Mouse (Mus musculus) heart, embryonic 16.5 days (tissue): ENCODE data around the gene 1700007K13Rik. TPM values are rescaled to one million over a fixed set of nuclear protein-coding genes. Genes with fewer than 3 reads are reported as not detected.

Experiments
- ATAC-seq: fragments of 200-750 bp; cut with Nextera tagmentation; replicated peaks from 2 replicates; pipeline ENCODE4 v1.8.0; 2017; ENCODE audit warnings: moderate number of reproducible peaks; ENCODE audit not compliant: insufficient read depth, low FRiP score; ENCODE audit errors: extremely low read depth
- H3K27ac ChIP-seq: fragments of 300-500 bp; sonication (generic); 2 replicates; pipeline ENCODE4 v1.5.1; 2014; ENCODE audit warnings: mild to moderate bottlenecking, low read length, control low read depth, moderate library complexity
- H3K27me3 ChIP-seq: fragments of 300-500 bp; sonication (generic); 2 replicates; pipeline ENCODE4 v1.6.1; 2014; ENCODE audit warnings: low read length, mixed read lengths; ENCODE audit not compliant: control insufficient read depth, insufficient read depth
- H3K36me3 ChIP-seq: fragments of 300-500 bp; sonication (generic); 2 replicates; pipeline ENCODE4 v1.6.1; 2014; ENCODE audit not compliant: control insufficient read depth, insufficient read depth
- H3K4me1 ChIP-seq: fragments of 300-500 bp; sonication (generic); 2 replicates; pipeline ENCODE4 v1.6.1; 2014; ENCODE audit warnings: low read length, mixed read lengths; ENCODE audit not compliant: control insufficient read depth, insufficient read depth
- H3K4me2 ChIP-seq: fragments of 300-500 bp; sonication (generic); 2 replicates; pipeline ENCODE4 v1.6.1; 2014; ENCODE audit warnings: low read depth, mild to moderate bottlenecking, control low read depth, low read length
- H3K4me3 ChIP-seq: fragments of 300-500 bp; sonication (generic); 2 replicates; pipeline ENCODE4 v1.5.1; 2014; ENCODE audit warnings: mild to moderate bottlenecking, control low read depth, low read length
- H3K9ac ChIP-seq: fragments of 300-500 bp; sonication (generic); 2 replicates; pipeline ENCODE4 v1.6.1; 2014; ENCODE audit warnings: low read length, control low read depth
- H3K9me3 ChIP-seq: fragments of 300-500 bp; sonication (generic); replicated peaks from 2 replicates; pipeline ENCODE4 v1.6.1; 2016; ENCODE audit warnings: low read length; ENCODE audit not compliant: control insufficient read depth
- whole genome bisulfite sequencing: fragments of 180-500 bp; shearing (Covaris S2); extraction: QIAGEN DNeasy Blood & Tissue Kit; methylation state at CpG from one replicate; pipeline ENCODE4 v1.1.7; 2014; 5-methylcytosine and 5-hydroxymethylcytosine counted together
- polyA plus RNA-seq: library from polyadenylated mRNA; unstranded; fragments of >200 nt; fragmentation: Nextera tagmentation; extraction: Ambion mirVana; gene quantifications from 2 replicates; pipeline ENCODE4 v1.2.1, GENCODE M21; 2015

The 1700007K13Rik gene
- polyA plus RNA-seq, 1 experiment from 2014 or later, result 0.71 TPM

DNA sequence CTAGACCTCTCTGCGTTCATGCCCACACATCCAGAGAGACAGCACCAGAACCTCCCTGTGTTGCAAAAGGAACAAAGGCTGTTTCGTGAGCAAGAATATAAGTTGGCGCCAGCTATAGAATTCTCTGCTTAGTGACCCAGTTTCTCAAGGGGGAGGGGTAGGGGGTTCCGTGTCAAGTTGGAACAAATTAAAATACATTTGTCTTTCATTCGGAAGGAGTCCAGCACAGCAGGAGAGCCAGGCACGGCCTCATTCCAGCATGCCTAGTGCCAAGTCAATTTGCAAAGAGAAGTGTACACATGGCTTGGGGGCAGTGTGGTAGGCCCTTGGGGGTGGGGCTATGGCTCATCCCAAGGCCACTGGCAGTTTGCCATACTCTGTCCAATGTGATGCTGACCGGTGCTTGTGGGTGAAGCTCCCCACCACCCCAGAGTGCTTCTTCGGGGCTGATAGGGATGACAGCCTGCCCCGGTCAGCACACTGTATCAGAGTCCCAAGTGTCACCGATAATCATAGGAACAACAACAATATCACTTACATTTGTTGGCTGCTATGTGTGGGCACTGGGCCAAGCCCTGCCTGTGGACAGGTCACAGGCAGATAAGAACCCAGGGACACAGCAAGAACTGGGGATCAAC, 50.6 kb downstream of the 1700007K13Rik start:
- H3K9me3 ChIP-seq, result no peaks in the 10 kb centered on the region
- 29% methylated on average over 10 of the region's 10 CpGs for WGBS
- no peaks in the 10 kb centered on the region for H3K36me3 ChIP-seq
- no peak overlapping the region for H3K4me3 ChIP-seq
- peak; percentile 83 for ATAC-seq
- H3K27ac ChIP-seq, result peak overlapping the region; percentile 8; the same call in 1 of the 2 replicates
- H3K4me2 ChIP-seq, result no peak overlapping the region
- peaks cover 18% of the 10 kb centered on the region for H3K4me1 ChIP-seq
- peaks cover 4% of the 10 kb centered on the region for H3K27me3 ChIP-seq
- H3K9ac ChIP-seq, result no peak overlapping the region

DNA sequence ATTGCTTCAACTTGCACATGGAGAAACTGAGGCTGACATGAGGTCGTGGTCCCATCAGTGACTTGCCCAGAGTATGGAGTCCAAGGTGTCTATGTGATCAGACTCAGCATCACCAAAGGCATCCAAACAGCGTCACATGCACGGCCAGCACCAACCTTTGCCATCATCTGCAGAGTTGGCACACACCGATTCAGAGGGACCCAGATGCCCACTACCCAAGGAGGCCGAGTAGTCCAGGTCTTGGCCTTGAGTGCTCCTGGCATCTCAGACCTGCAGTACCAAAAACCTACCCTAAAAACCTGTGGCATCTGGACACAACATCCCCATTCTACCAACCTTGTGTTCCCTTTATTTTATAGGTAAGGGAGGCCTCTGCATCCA, 51.4 kb downstream of the 1700007K13Rik start:
- peaks cover 18% of the 10 kb centered on the region for H3K4me1 ChIP-seq
- H3K9ac ChIP-seq, result no peak overlapping the region
- no peak overlapping the region for H3K4me3 ChIP-seq
- ATAC-seq, result no peak
- peaks cover 4% of the 10 kb centered on the region for H3K27me3 ChIP-seq
- no peaks in the 10 kb centered on the region for H3K36me3 ChIP-seq
- no peaks in the 10 kb centered on the region for H3K9me3 ChIP-seq
- H3K27ac ChIP-seq, result no peak overlapping the region
- 93% methylated on average over 5 of the region's 5 CpGs for WGBS
- no peak overlapping the region for H3K4me2 ChIP-seq

DNA sequence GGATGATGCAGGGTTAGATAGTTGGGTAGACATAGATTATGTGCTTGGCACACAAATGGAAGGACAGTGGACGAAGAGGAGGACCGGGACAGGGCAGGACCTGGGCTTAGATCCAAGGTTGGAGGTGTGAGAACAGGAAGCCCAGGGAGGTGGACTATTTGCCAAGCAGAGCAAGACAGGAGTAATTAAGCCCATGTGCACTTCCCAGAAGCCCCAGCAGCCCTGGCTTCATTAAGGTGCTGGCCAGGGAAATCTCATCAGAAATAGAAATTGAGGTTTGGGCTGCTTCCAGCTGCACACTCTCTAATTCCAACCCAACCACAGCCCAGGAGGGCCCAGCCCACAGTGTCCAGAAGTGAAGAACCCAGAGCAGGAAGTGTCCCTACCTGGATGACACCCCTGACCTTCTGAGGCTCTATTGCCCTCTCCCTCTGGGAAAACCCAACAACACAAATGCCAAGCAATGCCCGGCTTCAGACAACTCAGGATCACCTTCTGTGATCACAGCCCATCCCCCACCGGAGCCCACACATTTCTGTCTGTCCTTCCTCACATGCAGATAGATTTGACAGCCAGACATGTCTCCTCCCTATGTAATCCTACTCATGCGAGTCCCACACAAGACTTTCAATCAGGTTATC, 51.9 kb downstream of the 1700007K13Rik start:
- no peak for ATAC-seq
- WGBS, result 77% methylated on average over 5 of the region's 5 CpGs
- Histone ChIP-seq H3K36me3 (no peaks in the 10 kb centered on the region), H3K27ac (no peak overlapping the region), H3K9ac (no peak overlapping the region), H3K4me3 (no peak overlapping the region), H3K9me3 (no peaks in the 10 kb centered on the region), H3K4me2 (no peak overlapping the region), H3K4me1 (peaks cover 18% of the 10 kb centered on the region), H3K27me3 (peaks cover 4% of the 10 kb centered on the region)

DNA sequence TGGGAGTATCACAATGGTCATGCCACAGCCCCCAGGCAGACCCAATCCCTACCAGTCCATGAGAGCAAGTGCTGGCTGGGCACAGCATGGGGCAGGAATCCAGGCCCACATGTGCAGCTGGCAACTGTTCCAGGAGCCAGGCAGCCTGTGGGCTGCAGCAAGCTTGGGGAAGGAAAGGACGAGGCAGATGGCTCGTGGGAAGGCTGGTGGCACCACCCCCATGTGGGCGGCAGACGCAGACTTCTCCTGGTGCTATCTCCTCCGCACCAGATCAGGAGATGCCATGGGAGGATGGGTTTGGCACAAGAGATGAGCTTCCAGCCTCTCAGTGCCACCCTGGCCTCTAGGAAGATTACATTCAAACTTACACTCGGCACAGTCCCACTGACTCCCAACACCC, 53.2 kb downstream of the 1700007K13Rik start:
- Histone ChIP-seq H3K4me1 (peaks cover 22% of the 10 kb centered on the region), H3K9ac (no peak overlapping the region), H3K27me3 (no peaks in the 10 kb centered on the region), H3K36me3 (no peaks in the 10 kb centered on the region), H3K4me2 (no peak overlapping the region), H3K27ac (no peak overlapping the region), H3K4me3 (no peak overlapping the region), H3K9me3 (no peaks in the 10 kb centered on the region)
- no peak for ATAC-seq
- 72% methylated on average over 6 of the region's 6 CpGs for WGBS

Other genes with a start within 250 kb of the 1700007K13Rik start
- 2.8 and 3.6 TPM in 2 replicates for gene Ppp1r26, start 19.5 kb downstream of the 1700007K13Rik start, polyA plus RNA-seq
- gene Mrps2, start 1.7 kb upstream of the 1700007K13Rik start, polyA plus RNA-seq, result 52.0 and 52.7 TPM in 2 replicates
- gene Gbgt1, start 30.6 kb upstream of the 1700007K13Rik start, polyA plus RNA-seq, result 0.43 and 1.1 TPM in 2 replicates
- 1.3 and 1.4 TPM in 2 replicates for gene Gm10134, start 39.8 kb upstream of the 1700007K13Rik start, polyA plus RNA-seq
- gene Ralgds, start 46.8 kb upstream of the 1700007K13Rik start, polyA plus RNA-seq, result 21.2 and 22.3 TPM in 2 replicates
- 0.30 TPM in 1 of 2 replicates, not detected in the other for gene Cel, start 97.1 kb upstream of the 1700007K13Rik start, polyA plus RNA-seq
- gene Gtf3c5, start 117.4 kb upstream of the 1700007K13Rik start, polyA plus RNA-seq, result 28.6 and 29.1 TPM in 2 replicates
- gene Gfi1b, start 155.7 kb upstream of the 1700007K13Rik start, polyA plus RNA-seq, result 0.84 and 0.92 TPM in 2 replicates
- 16.7 and 17.5 TPM in 2 replicates for gene Tsc1, start 174.9 kb upstream of the 1700007K13Rik start, polyA plus RNA-seq
- 0.96 and 1.3 TPM in 2 replicates for gene Spaca9, start 233.4 kb upstream of the 1700007K13Rik start, polyA plus RNA-seq
- 0.30 and 0.80 TPM in 2 replicates for gene Ak8, start 233.8 kb upstream of the 1700007K13Rik start, polyA plus RNA-seq